Mouse (Mus musculus): ENCODE results near the gene Rgl1. TPM values are rescaled to one million over a fixed set of nuclear protein-coding genes. Genes with fewer than 3 reads are reported as not detected.

Gene Rgl1
- polyA plus RNA-seq, 1 experiment: 14.7 TPM

DNA sequence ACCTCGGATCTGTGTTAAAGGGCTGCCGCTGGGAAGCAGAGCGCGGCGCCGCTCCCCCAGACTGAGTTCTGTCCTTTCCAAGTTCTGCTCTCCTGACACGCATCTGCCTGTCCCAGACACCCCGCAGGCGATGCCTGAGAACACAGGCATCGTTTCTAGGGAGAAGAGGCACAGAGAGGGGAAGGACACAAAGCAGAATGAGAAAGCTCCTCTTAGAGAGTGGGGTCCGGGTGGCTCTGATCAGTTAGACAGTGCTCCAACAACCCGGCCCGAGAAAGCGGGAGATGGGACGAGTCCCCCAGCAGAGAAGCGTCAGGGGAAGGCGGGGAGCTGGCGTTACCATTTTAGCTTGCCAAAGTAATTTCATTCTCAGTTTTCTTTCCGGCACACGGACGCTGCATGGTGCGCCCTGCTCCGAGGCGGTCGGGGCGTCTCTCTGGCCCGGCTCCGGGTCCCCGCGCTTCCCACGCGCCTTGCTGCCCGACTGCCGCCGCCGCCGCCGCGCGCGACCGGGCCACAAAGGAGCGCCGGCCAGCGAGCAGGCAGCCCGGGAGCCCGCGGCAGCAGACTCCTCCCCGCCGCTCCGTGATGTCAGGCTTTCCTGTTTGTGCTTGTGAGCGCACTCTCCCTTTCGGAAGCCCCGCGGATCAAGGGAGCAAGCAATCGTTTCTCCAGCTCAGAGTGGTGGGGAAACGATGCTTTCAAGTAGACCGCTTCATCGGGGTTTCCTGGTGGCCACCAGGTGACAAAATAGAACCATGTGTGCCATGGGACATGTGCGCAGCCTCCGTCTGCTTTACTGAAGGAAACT, 141.3 kb downstream of the Rgl1 start:
- Histone ChIP-seq H3K4me1 (ENCODE audit: control insufficient read depth, insufficient read depth, insufficient read length, low read length) (peaks cover 9% of the 10 kb centered on the region), H3K27ac (replicated peaks; ENCODE audit: low read depth, low read length) (peak overlapping the region; percentile 99), H3K4me3 (ENCODE audit: insufficient read depth, low read depth, low read length) (peak overlapping the region; percentile 100)

DNA sequence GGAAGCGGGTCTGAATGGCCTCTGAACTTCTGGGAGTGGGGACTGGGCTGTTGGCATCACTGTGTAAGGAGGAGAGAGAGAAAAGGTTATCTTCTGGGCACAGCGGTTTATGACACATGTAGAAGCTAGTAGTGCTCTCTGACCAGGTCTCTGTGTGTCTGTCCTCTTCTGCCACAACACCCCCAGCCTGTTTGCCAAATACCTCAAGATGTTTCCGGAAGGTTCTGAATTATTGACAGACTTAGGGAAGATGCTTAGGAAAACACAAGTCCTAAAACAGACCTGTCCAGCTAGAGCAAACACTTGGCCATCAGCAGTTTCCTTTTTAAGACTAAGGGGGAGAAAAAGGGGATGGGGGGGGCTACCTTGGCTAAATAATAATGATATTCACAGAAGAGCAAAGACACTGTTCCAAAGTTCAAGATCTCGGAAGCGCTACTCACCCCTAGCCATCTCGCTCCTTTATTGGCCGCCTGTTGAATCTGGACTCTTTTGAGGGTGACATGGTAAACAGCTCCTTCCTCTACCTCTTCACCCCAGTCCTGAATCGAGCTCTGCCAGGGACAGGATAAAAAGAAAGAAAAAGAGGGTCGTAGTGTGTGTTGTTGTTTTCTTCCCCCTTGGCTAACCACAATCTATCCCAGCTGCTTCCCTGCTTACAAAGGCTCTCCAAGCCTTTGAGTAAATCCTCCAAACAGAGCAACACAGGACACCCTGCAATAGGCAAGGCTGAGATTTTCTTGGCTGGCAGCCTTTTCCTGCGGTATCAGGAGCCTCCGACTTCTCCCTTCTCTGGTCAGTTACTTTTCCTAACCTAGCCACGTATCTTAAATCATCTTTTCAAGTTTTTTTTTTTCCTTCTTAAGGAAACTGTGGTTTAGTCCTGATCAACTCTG, 142.5 kb downstream of the Rgl1 start:
- Histone ChIP-seq H3K27ac (replicated peaks; ENCODE audit: low read depth, low read length) (peak overlapping the region; percentile 98), H3K4me3 (ENCODE audit: insufficient read depth, low read depth, low read length) (peak overlapping the region; percentile 100), H3K4me1 (ENCODE audit: control insufficient read depth, insufficient read depth, insufficient read length, low read length) (peaks cover 13% of the 10 kb centered on the region)

DNA sequence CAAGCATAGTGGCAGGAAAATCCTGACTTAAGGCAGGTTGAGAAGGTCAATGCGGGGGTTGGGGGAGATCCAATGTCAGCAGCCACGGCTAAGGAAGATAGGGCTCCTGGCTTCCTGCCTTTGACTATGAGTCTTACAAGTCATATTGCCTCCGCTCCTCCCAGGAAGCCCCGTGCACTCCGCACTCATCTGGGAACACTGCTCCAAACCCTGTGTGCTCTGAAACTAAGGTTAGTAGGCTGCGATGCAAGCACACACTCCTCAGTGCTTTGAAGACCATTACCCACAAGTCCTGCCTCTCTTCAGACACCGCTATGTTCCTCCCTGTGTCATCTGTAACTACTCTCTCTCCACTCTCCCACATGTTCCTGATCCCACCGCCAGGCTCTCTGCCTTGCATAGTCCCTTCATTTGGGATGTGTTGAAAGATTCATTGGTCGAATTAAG, 143.4 kb downstream of the Rgl1 start:
- Histone ChIP-seq H3K27ac (replicated peaks; ENCODE audit: low read depth, low read length) (peak overlapping the region; percentile 98), H3K4me1 (ENCODE audit: control insufficient read depth, insufficient read depth, insufficient read length, low read length) (peaks cover 15% of the 10 kb centered on the region), H3K4me3 (ENCODE audit: insufficient read depth, low read depth, low read length) (peak overlapping the region; percentile 100)

DNA sequence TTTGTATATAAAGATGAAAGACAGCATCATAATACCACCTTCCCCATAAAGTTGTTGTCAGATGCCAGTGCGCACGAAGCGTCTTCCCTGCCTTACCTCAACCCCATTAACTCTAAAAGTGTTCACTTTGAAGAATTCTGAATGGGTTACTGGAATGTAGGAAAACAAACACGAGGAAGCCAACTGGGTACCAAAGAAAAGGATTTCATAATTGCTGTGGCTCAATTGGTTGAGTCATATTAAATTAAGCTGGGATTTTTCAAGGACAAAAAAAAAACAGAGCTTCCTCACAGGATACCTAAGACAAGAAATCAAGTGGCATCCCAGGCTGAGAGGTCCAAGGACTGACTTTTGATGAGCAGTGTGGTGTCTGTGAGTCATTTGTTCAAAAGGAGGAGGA, 144.5 kb downstream of the Rgl1 start:
- H3K27ac ChIP-seq (replicated peaks; ENCODE audit: low read depth, low read length): no peak overlapping the region
- H3K4me1 ChIP-seq (ENCODE audit: control insufficient read depth, insufficient read depth, insufficient read length, low read length): peaks cover 26% of the 10 kb centered on the region
- peak overlapping the region; percentile 2; the same call in 1 of the 2 replicates for H3K4me3 ChIP-seq (ENCODE audit: insufficient read depth, low read depth, low read length)

DNA sequence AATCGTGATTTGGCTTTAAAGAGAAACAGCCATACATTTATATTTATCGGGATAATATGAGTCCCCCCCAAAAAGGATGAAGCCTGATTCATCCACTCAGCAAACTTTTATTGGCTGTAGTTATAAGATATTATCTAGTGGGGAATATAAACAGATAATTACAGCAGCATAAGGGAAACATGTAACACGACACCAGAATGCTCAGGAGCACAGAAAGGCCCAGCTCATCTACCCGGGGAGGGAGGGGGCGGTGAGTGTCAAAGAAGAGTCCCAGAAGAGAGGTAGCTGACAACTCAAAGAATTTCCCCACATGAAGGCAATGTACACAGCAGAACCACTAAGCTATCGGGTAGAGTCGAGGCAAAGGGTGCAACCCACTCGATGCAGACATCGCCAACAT, 146.8 kb downstream of the Rgl1 start:
- no peak overlapping the region for H3K27ac ChIP-seq (replicated peaks; ENCODE audit: low read depth, low read length)

DNA sequence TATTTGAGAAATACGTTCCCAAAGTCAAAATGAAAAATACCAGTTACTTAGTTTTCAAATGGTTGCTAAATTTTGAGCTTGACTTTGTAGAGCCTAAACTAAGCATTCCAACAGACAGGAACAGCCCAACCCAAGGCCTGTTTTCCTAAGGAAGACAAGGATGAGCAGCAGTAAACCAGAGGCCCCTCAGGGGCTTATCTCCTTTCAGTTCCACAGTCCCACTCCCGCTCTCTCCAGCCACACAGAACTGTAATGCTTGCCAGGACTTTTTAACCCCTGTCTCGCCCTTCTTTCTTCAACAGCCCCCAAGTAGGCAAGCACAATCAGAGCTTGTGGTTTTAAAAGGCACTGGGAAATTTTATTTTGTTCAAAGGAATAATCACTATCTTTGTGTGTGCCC, 147.3 kb downstream of the Rgl1 start:
- Histone ChIP-seq H3K27ac (replicated peaks; ENCODE audit: low read depth, low read length) (no peak overlapping the region; the same call in 1 of the 2 replicates), H3K4me3 (ENCODE audit: insufficient read depth, low read depth, low read length) (no peak overlapping the region), H3K4me1 (ENCODE audit: control insufficient read depth, insufficient read depth, insufficient read length, low read length) (peaks cover 45% of the 10 kb centered on the region)

More for the DNA sequence above, 146.8 kb downstream of the Rgl1 start:
- no peak overlapping the region for H3K4me3 ChIP-seq (ENCODE audit: insufficient read depth, low read depth, low read length)
- peaks cover 40% of the 10 kb centered on the region for H3K4me1 ChIP-seq (ENCODE audit: control insufficient read depth, insufficient read depth, insufficient read length, low read length)

DNA sequence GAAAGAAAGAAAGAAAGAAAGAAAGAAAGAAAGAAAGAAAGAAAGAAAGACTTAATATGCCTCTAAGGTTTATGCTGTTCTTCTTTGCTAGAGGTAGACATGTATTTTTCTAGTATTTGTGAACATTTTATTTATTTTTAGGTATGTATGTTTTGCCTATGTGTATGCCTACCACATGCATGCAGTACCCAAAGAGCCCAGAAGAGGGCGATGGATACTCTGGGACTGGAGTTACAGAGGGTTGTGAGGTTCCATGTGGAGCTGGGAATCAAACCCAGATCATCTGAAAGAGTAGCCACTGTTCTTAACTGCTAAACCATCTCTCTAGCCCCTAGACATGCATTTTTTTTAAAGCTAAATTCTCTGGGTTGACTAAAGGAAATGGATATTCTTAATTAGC, 147.8 kb downstream of the Rgl1 start:
- H3K27ac ChIP-seq (replicated peaks; ENCODE audit: low read depth, low read length): no peak overlapping the region
- H3K4me1 ChIP-seq (ENCODE audit: control insufficient read depth, insufficient read depth, insufficient read length, low read length): peaks cover 47% of the 10 kb centered on the region
- no peak overlapping the region for H3K4me3 ChIP-seq (ENCODE audit: insufficient read depth, low read depth, low read length)

DNA sequence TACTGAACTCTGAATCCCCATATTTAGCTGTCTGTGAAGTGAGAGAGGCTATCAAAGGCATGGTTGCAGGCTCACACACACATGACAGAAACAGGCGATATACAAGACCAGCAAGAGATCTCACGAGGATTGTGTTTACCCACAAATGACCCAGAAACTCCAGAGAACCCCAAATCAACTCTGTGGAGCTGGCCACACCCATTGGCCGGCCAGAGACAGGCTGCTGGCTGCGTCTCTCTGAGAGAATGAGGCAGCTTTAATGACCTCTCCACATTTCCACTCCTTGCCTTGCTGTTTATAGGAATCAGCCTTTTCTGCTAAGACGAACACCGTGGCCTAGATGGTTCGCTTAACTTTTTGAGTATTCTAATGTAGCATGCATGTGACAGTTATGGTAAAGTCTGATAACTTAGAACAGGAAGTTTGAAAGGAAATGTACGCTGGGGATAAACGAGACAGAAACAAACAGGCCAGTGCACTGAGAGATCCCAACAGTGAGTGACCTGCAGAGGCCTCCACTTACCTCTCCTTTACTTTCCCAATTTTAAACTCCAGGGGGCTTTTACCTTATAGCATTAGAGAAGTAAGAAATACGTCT, 148.3 kb downstream of the Rgl1 start:
- peaks cover 53% of the 10 kb centered on the region for H3K4me1 ChIP-seq (ENCODE audit: control insufficient read depth, insufficient read depth, insufficient read length, low read length)
- H3K4me3 ChIP-seq (ENCODE audit: insufficient read depth, low read depth, low read length): no peak overlapping the region
- H3K27ac ChIP-seq (replicated peaks; ENCODE audit: low read depth, low read length): peak overlapping the region; percentile 66

DNA sequence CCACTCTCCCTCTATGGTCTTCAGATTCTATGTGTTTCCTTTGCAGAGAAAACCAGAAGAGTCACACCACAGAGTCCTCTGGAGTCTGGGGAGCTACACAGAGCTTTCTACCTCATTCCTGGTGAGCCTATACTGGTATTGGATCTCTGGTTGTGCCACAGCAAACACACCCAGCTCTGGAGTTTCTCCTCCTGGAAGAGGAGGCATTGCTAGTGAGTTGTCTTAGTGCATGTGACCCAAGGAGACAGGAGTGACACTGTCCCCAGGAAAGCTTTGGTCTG, 149.4 kb downstream of the Rgl1 start:
- H3K27ac ChIP-seq (replicated peaks; ENCODE audit: low read depth, low read length): peak overlapping the region; percentile 66
- H3K4me3 ChIP-seq (ENCODE audit: insufficient read depth, low read depth, low read length): no peak overlapping the region
- H3K4me1 ChIP-seq (ENCODE audit: control insufficient read depth, insufficient read depth, insufficient read length, low read length): peaks cover 57% of the 10 kb centered on the region

DNA sequence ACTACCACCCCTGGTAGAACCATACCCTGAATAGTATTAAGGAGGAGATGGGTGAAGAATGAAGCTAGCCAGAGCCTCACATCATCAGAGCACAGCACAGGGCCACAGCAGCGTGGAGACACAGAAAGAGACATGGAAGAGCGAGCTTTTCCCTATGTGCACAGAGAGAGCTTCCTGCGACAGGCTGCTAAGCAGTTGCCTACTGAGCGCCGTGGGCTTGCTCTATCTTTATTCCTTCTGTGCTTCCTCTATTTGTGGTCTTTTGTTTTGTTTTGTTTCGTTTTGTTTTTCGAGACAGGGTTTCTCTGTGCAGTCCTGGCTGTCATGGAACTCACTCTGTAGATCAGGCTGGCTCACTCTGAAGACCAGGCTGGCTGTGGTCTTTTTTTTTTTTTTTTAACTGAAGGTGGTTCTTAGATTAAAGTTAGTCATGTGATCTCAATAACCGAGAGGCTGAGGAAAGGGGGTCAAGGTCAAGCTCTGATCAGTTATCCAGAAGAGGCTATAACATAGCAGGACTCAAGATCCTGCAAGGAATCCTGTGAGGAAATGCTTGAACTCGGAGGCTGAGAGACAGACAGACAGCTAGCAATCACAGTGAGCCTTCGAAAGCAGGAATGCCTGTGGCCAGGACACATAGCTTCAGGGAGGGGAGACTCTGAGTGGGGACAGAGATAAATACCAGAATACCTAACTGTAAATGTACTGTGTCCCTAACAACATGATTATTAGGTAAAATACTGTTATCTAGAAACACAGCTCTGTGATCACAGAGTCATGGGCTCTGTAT, 150.0 kb downstream of the Rgl1 start:
- peak overlapping the region; percentile 66 for H3K27ac ChIP-seq (replicated peaks; ENCODE audit: low read depth, low read length)
- H3K4me1 ChIP-seq (ENCODE audit: control insufficient read depth, insufficient read depth, insufficient read length, low read length): peaks cover 60% of the 10 kb centered on the region
- H3K4me3 ChIP-seq (ENCODE audit: insufficient read depth, low read depth, low read length): no peak overlapping the region; the same call in 1 of the 2 replicates

DNA sequence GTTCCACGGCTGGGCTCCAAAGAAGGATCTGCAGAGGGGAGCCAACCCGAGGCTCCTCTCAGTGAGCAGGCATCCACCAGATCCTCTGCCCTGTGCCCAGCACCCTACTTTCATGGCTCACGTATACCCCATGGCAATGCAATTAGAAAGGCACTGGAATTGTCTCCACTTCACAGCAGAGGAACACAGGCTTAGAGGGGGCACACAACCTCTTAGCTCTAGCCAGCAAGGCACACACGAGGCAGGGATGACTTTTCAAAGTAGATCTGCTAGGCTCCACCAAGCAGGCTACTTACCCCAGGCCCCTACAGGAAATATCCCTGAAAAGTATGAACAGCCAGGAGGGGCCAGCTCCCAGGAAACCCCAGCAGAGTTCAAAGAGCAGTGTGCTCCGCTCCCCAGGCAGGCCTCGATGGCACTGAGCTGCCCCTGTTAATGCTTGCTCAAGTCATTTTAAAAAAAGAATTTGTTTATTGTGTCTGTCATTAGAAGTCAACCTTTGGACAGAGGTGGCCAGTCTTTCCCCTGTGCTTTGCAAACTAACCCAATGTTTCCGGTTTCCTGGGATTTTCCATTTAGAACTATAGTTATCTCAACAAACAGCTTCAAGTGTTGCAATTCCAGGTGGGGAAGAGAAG, 151.3 kb downstream of the Rgl1 start:
- H3K4me1 ChIP-seq (ENCODE audit: control insufficient read depth, insufficient read depth, insufficient read length, low read length): peaks cover 69% of the 10 kb centered on the region
- H3K4me3 ChIP-seq (ENCODE audit: insufficient read depth, low read depth, low read length): no peak overlapping the region
- peak overlapping the region; percentile 49; the same call in 1 of the 2 replicates for H3K27ac ChIP-seq (replicated peaks; ENCODE audit: low read depth, low read length)

DNA sequence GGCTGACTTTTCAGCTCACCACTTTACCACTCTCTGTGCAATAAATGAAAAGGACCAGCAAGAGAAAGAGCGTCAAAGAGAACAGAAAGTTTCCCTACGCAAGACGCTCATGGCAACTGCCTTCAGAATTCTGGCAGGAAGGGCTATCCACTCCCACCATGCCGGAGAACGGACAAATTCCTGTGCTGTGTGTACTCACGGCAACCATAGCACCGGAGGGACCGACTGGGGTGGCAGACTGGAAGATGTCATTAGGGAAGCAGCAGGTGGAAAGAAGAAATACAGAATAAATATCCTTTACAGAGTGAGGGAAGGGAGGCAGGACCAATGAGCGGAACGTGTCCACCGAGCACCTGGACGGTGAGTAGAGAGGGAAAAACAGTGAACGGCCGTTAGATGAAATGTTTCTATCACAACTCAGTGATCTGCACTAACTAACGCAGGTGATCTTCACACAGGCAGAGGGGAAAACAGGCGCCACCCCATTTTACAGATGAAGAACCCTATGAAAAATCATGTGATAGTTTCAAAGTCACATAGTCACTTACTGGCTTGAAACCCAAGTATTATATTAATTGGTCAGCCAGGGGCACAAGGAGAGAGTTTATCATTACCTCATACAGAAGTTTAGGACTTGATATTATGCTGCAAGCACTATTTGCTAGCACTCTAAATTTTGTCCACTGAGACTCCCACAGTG, 152.8 kb downstream of the Rgl1 start:
- peak overlapping the region; percentile 17; the same call in 1 of the 2 replicates for H3K4me3 ChIP-seq (ENCODE audit: insufficient read depth, low read depth, low read length)
- H3K27ac ChIP-seq (replicated peaks; ENCODE audit: low read depth, low read length): peak overlapping the region; percentile 54
- H3K4me1 ChIP-seq (ENCODE audit: control insufficient read depth, insufficient read depth, insufficient read length, low read length): peaks cover 76% of the 10 kb centered on the region

DNA sequence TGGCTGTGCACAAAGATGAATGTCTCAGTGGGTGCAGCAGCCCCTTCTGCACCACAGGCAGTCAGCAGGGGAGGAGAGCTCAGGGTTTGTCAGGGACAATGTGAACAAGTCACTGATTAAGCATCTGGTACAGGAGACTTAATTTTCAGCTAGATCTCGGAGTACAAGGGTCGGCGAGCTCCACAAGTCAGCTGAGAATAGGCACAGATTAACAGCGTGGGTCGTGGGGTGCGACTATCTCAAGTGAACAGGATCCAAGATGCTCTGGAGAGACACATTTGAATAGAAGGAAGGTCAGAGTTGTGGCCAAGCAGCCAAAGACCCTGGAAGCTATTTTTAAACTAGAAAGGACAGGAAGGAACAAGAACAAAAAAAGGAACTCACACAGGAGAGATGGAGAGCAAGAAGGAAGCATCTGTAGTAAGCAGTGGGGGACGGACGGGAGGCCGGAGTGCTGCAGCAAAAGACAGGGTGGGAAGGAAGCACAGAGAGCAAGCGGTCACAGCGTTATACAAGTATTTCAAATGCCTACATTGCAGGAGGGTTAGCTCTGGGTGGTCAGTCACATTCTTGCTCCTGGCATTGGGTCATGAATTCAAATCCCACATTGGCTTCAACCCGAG, 153.5 kb downstream of the Rgl1 start:
- Histone ChIP-seq H3K4me3 (ENCODE audit: insufficient read depth, low read depth, low read length) (0 out of 2 replicates have a peak overlapping the region, but pooled peaks have one; percentile 2), H3K27ac (replicated peaks; ENCODE audit: low read depth, low read length) (peak overlapping the region; percentile 54)

More for the DNA sequence above, 153.5 kb downstream of the Rgl1 start:
- peaks cover 78% of the 10 kb centered on the region for H3K4me1 ChIP-seq (ENCODE audit: control insufficient read depth, insufficient read depth, insufficient read length, low read length)
